Mouse (Mus musculus) midbrain, postnatal 0 days (tissue): ENCODE data around the gene Chka. TPM values are rescaled to one million over a fixed set of nuclear protein-coding genes. Genes with fewer than 3 reads are reported as not detected.
A peak's percentile ranks its signal among the peaks of the same experiment; 100 is the strongest.

Experiments used
- ATAC-seq: fragments of 200-750 bp; cut with Nextera tagmentation; 2 replicates; pipeline ENCODE4 v1.8.0; 2017; ENCODE audit warnings: moderate number of reproducible peaks, mild to moderate bottlenecking, moderate TSS enrichment, moderate library complexity; ENCODE audit not compliant: low FRiP score
- DNase-seq: peaks from one replicate; pipeline ENCODE4 v3.0.0-alpha.2; 2015; ENCODE audit warnings: low spot score
- H3K27ac ChIP-seq: fragments of 300-500 bp; sonication (generic); 2 replicates; pipeline ENCODE4 v1.5.1; 2014; ENCODE audit warnings: low read depth, mild to moderate bottlenecking, low read length, mixed read lengths
- H3K27me3 ChIP-seq: fragments of 300-500 bp; sonication (generic); 2 replicates; pipeline ENCODE4 v1.6.1; 2014; ENCODE audit warnings: low read length, control low read depth, mixed read lengths; ENCODE audit not compliant: insufficient read depth
- H3K36me3 ChIP-seq: fragments of 300-500 bp; sonication (generic); 2 replicates; pipeline ENCODE4 v1.6.1; 2014; ENCODE audit warnings: low read length, control low read depth, mixed read lengths; ENCODE audit not compliant: insufficient read depth
- H3K4me1 ChIP-seq: fragments of 300-500 bp; sonication (generic); 2 replicates; pipeline ENCODE4 v1.6.1; 2014; ENCODE audit warnings: mild to moderate bottlenecking, control low read depth, antibody characterized with exemption, low read length, mixed read lengths; ENCODE audit not compliant: insufficient read depth
- H3K4me2 ChIP-seq: fragments of 300-500 bp; sonication (generic); 2 replicates; pipeline ENCODE4 v1.6.1; 2014; ENCODE audit warnings: low read depth, mild to moderate bottlenecking, low read length, mixed read lengths; ENCODE audit not compliant: poor library complexity, severe bottlenecking
- H3K4me3 ChIP-seq: fragments of 300-500 bp; sonication (generic); 2 replicates; pipeline ENCODE4 v1.5.1; 2014; ENCODE audit warnings: low read depth, mild to moderate bottlenecking, low read length, moderate library complexity
- H3K9ac ChIP-seq: fragments of 300-500 bp; sonication (generic); replicated peaks from 2 replicates; pipeline ENCODE4 v1.6.1; 2014; ENCODE audit warnings: mild to moderate bottlenecking, low read length, moderate library complexity, mixed read lengths; ENCODE audit not compliant: poor library complexity, severe bottlenecking
- H3K9me3 ChIP-seq: fragments of 300-500 bp; sonication (generic); 2 replicates; pipeline ENCODE4 v1.6.1; 2016; ENCODE audit warnings: low read length, control low read depth
- CTCF ChIP-seq: IDR thresholded peaks from 2 replicates; pipeline ENCODE4 v1.5.1; 2016; ENCODE audit warnings: antibody characterized with exemption, mild to moderate bottlenecking
- WGBS: fragments of 180-500 bp; shearing (Covaris S2); extraction: QIAGEN DNeasy Blood & Tissue Kit; methylation state at CpG from one replicate; pipeline ENCODE4 v1.1.7; 2014; 5-methylcytosine and 5-hydroxymethylcytosine counted together
- polyA plus RNA-seq: library from polyadenylated mRNA; unstranded; fragments of >200 nt; fragmentation: Nextera tagmentation; extraction: Ambion mirVana; gene quantifications from 2 replicates; pipeline ENCODE4 v1.2.1, GENCODE M21; 2015
- total RNA-seq: library from RNA; depleted of rRNA; stranded (reverse); fragments of >200 nt; gene quantifications from 2 replicates; pipeline ENCODE4 v1.2.3, GENCODE M21; 2014

Chka gene
- total and polyA plus RNA-seq, 2 experiments from 2014 or later: 56.3 to 62.7 TPM

- H3K9me3 ChIP-seq: no peaks in the 10 kb centered on the region
- DNase-seq (no peak), ATAC-seq (no peak)
- no peak overlapping the region for H3K27ac ChIP-seq
- H3K4me3 ChIP-seq: no peak overlapping the region
- TF ChIP-seq CTCF: no peak
- no peak overlapping the region for H3K9ac ChIP-seq
- H3K4me1 ChIP-seq: 0 out of 2 replicates have a peak, but pooled peaks cover 3% of the 10 kb centered on the region
- H3K36me3 ChIP-seq: peaks cover 28% of the 10 kb centered on the region
- WGBS: 76% methylated on average over 6 of the region's 6 CpGs
- H3K4me2 ChIP-seq: no peak overlapping the region
- no peaks in the 10 kb centered on the region for H3K27me3 ChIP-seq
Measured at GRCm38 (mm10) chr19:3884325-3884990, 32.9 kb downstream of the Chka start.

- no peak for TF ChIP-seq CTCF
- Histone ChIP-seq H3K9me3 (no peaks in the 10 kb centered on the region), H3K27me3 (no peaks in the 10 kb centered on the region), H3K4me3 (no peak overlapping the region), H3K9ac (no peak overlapping the region), H3K36me3 (peaks cover 61% of the 10 kb centered on the region), H3K4me2 (no peak overlapping the region), H3K4me1 (no peaks in the 10 kb centered on the region), H3K27ac (no peak overlapping the region)
- no peak for ATAC-seq
- DNase-seq: no peak
- 91% methylated on average over 5 of the region's 5 CpGs for WGBS
Measured at GRCm38 (mm10) chr19:3889096-3889495, 37.5 kb downstream of the Chka start.

GRCm38 (mm10) chr19:3890181-3890580 lies 38.6 kb downstream of the Chka start:
- Histone ChIP-seq H3K27ac (no peak overlapping the region), H3K27me3 (no peaks in the 10 kb centered on the region), H3K9me3 (no peaks in the 10 kb centered on the region), H3K9ac (no peak overlapping the region), H3K4me3 (no peak overlapping the region), H3K4me2 (no peak overlapping the region), H3K4me1 (no peaks in the 10 kb centered on the region), H3K36me3 (peaks cover 63% of the 10 kb centered on the region)
- peak; percentile 59 for TF ChIP-seq CTCF
- WGBS: 87% methylated on average over 8 of the region's 8 CpGs
- ATAC-seq: no peak
- peak; percentile 22 for DNase-seq

- Histone ChIP-seq H3K4me3 (no peak overlapping the region), H3K36me3 (peaks cover 68% of the 10 kb centered on the region), H3K27me3 (no peaks in the 10 kb centered on the region), H3K4me1 (no peaks in the 10 kb centered on the region), H3K9me3 (no peaks in the 10 kb centered on the region), H3K9ac (no peak overlapping the region), H3K27ac (no peak overlapping the region), H3K4me2 (no peak overlapping the region)
- DNase-seq: no peak
- WGBS: 93% methylated on average over 4 of the region's 4 CpGs
- ATAC-seq: no peak
- TF ChIP-seq CTCF: no peak
Measured at GRCm38 (mm10) chr19:3893545-3894116, 42.1 kb downstream of the Chka start.

GRCm38 (mm10) chr19:3894294-3894693 lies 42.7 kb downstream of the Chka start:
- TF ChIP-seq CTCF: no peak
- no peak overlapping the region for H3K9ac ChIP-seq
- DNase-seq (no peak), ATAC-seq (no peak)
- no peaks in the 10 kb centered on the region for H3K4me1 ChIP-seq
- no peak overlapping the region for H3K4me3 ChIP-seq
- WGBS: 88% methylated on average over 2 of the region's 2 CpGs
- H3K27ac ChIP-seq: no peak overlapping the region
- no peaks in the 10 kb centered on the region for H3K27me3 ChIP-seq
- no peaks in the 10 kb centered on the region for H3K9me3 ChIP-seq
- peaks cover 64% of the 10 kb centered on the region for H3K36me3 ChIP-seq
- H3K4me2 ChIP-seq: no peak overlapping the region

- peak; percentile 71 for DNase-seq
Measured at GRCm38 (mm10) chr19:3895171-3895631, 43.6 kb downstream of the Chka start.

More at GRCm38 (mm10) chr19:3895171-3895631, 43.6 kb downstream of the Chka start:
- Histone ChIP-seq H3K9me3 (no peaks in the 10 kb centered on the region), H3K27me3 (no peaks in the 10 kb centered on the region), H3K36me3 (peaks cover 58% of the 10 kb centered on the region), H3K4me2 (no peak overlapping the region), H3K27ac (peak overlapping the region; percentile 58), H3K4me3 (no peak overlapping the region), H3K4me1 (no peaks in the 10 kb centered on the region), H3K9ac (no peak overlapping the region)
- WGBS: 15% methylated on average over 3 of the region's 3 CpGs
- ATAC-seq: peak; percentile 77
- TF ChIP-seq CTCF: no peak
